Mouse (Mus musculus) 3T3-L1 (cell line): ENCODE data around the gene Bok.
"Not testable (repeated sequence)": the region's sequence is repeated elsewhere in the genome, so short reads cannot be mapped to it uniquely, and the experiment has no call there.

Source experiments
- DNase-seq: peaks from one replicate; pipeline ENCODE4 v3.0.0-alpha.2; 2015; ENCODE audit warnings: low read depth, low spot score

The Bok gene

GRCm38 (mm10) chr1:93685401-93686244 is at the start of gene Bok:
Bok (plus strand) TSS chr1:93685660.
- DNase-seq, result peak; percentile 88

GRCm38 (mm10) chr1:93636211-93636897 is 49.1 kb upstream of the Bok start:
- peak; percentile 69 for DNase-seq

DNA sequence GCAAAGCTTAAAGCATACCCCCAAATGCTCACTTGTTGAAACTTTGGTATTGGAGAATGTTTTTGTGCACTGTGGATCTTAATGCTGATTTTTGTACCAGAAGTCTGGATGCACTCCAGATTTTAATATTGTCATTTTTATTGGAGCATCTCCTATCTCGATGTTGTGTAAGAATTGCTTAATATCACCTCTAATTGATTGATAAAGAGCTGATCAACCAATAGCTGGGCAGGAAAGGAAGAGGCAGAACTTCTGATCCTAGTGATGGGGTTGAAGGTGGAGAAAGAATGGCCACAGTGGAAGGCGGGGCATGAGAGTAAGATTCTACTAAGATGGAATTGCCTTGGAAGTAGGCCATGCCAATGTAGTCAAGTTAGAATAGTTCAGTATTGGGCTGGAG is 43.5 kb upstream of the Bok start:
- DNase-seq, result no peak

DNA sequence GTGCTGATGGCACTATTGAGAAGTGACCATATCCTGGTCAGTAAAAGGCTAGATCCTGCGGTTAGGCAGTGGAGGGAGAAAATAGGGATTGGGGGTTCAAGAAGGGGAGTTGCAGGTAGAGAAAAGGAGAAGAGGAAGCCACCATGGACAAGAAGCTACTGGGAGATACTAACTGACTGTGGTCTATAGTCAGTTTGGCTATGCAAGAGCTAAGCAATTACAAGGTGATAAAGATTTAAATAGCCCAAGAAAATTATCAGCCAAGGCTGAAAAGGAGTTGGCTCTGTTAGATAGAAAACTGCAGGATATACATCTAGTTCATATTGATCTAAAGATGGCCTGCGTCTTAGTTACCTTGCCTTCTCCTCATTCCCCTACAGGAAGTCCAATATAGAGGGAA is 42.8 kb upstream of the Bok start:
- DNase-seq, result no peak

DNA sequence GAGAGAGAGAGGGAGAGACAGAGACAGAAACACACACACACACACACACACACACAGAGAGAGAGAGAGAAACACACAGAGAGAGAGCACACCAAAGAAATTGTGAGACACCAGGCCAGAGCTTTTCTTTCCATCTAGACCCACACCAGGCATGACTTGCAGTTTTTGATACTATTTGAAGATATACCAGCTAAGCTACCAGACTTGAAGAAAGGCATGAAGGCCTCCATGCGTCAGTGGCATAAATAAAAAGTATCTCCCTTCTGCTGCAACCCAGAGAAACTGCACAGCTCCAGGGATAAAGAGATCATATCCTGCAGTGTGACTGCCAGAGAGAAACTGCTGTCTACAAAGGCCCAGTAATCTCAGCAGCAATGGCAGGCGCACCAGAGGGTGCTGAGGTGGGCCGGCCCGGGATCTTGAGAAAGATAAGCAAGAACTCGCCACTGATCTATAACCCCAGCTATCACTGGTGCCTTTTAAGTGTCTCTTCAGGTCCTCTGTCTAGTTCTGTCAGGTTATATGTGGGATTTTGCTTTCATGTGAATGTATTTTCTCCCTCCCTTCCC is 35.8 kb upstream of the Bok start:
- no peak for DNase-seq

DNA sequence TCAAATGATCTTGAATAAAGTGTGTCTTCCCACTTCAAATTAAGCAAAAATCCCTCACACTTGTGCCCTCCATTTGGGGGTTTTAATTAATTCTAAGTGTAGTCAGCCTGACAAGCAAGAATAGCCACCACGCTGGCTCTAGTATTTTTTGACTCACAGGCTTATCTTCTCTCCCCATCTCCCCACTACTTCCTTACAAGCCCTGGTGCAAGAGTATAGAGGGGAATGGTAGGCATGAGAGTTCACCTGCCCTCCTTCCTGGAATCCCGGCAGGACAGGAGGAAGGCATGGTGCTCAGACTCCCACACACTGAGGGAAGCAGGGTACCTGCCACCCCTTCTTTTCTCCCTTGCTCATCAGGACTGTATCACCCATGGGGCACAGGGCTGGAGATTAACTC is 31.2 kb upstream of the Bok start:
- no peak for DNase-seq

GRCm38 (mm10) chr1:93654798-93655197 is 30.7 kb upstream of the Bok start:
- DNase-seq, result no peak

- peak; percentile 59 for DNase-seq
Measured at GRCm38 (mm10) chr1:93656325-93657024, 29.0 kb upstream of the Bok start.

GRCm38 (mm10) chr1:93657025-93657360 is 28.5 kb upstream of the Bok start:
- DNase-seq, result no peak

DNA sequence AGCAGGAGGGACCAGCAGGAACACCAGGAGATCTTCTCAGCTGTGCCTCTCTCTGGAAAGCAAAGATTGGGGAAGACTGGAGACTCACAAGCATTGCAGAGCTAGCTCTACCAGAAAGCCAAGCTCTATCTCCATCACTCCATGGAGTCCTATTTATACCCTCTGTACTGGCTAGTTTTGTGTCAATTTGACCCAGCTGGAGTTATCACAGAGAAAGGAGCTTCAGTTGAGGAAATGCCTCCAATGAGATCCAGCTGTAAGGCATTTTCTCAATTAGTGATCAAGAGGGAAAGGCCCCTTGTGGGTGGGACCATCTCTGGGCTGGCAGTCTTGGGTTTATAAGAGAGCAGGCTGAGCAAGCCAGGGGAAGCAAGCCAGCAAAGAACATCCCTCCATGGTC is 26.9 kb upstream of the Bok start, which contains the start of gene Stk25:
Stk25 (minus strand) TSS at position 101 of the 400 bp plus-strand sequence.
- not testable (repeated sequence) for DNase-seq

GRCm38 (mm10) chr1:93667760-93668400 is 17.6 kb upstream of the Bok start:
- no peak for DNase-seq

DNA sequence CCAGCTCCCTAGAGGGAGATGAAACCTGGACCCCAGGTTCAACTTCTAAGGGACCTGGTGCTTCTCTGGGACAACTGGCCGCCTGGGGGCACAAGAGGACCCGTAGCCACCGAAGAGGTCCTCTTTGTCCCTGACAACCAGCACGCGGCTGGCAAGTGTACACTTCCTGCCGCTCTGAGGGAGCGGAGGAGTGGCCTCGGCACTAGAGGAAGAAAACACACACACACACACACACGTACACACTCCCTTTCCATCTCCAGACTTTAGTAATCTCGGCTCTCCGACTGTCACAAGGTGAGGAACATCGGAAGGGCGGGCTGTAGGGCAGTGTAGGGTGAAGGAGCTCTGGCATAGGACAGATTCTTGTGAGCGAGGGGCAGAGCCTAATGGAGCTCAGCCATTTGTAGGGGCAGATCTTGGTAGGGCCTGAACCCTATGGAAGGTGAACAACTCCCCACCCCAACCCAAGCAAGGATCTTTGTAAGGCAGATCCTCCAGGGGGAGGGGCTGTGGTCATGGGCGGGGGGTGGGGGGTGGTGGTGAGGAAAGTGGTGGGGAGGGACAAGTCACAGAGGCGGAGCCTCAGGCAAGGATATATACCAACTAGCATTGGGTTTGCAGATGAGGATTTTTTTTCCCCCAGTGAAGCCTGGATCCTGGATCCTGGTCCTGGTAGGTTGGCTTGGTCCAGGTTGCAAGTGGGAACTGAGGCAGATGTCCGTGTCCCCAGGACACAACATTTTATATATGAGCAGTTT is 16.5 kb upstream of the Bok start:
- DNase-seq, result peak; percentile 29

DNA sequence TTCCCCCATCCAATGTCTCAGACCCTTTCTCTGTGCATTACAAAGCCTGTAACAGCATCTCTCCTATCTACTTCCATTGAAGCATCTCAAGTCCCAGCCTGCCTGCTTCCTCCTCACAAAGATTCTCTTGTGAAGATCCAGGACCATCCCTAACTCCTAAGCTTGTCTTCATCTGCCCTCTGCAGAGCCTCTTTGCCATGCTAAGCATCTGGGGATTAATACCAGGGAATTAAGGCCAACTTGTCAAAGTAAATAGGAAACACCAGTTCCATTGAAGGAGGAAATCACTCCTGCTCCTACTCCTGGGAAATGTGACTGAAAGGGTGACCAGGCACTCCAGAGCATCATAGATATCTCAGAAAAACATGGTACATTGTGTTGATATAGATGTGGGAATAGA is 15.5 kb upstream of the Bok start:
- DNase-seq, result no peak

DNA sequence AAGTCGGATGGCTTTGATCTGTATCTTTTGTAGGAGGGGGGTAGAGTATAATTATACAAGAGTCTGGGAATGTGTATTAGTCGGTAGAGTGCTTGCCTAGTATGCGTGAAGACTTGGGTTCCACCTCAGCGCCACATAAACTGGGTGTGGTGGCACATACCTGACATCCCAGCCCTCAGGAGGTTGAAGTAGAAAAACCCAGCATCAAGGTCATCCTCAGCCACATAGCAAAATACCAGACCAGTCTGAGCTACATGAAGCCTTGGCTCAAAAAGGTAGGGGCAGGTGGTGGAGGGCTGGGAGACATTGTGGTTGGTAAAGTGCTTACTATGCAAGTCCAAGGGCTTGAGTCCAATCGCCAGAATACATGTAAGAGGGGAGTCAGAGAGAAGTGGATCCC is 12.8 kb upstream of the Bok start:
- DNase-seq, result no peak

DNA sequence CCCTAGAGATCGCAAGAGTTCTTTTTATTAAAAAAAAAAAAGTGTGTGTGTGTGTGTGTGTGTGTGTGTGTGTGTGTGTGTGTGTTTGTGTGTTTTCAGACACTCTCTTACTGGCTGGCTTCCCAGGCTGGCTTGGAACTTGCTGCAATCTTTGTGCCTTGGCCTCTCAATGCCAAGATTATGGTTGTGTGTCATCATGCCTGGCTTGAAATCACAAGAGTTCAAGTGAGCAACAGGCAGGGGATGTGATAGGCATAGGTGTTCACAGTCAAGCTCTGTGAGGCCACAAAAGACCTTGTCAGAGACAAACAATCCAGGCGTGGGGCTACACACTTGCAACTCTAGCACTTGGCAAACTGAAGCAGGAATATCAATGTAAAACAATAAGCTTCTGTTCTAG is 7.1 kb upstream of the Bok start:
- peak; percentile 94 for DNase-seq

- DNase-seq, result peak; percentile 92
Measured at GRCm38 (mm10) chr1:93679889-93680568, 5.4 kb upstream of the Bok start.

- no peak for DNase-seq
Measured at GRCm38 (mm10) chr1:93686245-93686960, 943 bp downstream of the Bok start.

DNA sequence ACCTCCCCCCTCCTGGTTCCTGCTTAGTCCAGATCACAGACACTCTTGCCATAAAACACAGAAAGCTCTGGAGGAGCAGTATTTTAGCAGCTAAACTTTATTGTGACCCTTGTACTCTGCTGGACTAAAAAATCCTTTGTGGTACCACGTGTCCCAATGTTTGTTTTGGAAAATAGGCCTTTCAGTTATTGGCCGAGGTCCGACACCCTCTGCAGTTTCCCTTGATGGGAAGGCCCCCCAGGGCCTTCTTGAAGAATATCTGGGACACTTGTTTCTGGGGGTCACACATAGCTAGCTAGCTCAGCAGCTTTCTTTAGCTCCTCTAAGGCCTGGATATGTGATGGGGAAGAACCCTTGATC is 1.5 kb downstream of the Bok start:
- no peak for DNase-seq

DNA sequence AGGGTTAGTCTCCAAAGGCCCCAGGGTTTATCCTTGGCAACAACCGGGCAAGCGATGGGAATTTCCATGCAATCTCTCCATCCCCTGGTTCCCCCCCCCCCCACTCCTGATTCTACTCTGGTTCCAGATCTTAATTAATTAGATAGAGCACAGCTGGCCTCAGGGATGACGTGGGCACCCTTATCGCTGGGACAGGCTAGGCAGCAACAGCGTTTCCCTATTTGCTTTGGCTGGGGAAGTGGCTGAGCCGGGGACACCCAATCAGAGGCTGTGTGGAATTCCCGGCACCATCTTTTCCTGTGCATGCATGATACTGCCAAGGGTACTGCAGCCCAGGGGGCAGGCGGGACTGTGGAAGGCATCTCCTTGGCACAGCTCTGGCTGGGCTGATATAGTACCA is 2.7 kb downstream of the Bok start:
- no peak for DNase-seq
